In the genomic region with DNA sequence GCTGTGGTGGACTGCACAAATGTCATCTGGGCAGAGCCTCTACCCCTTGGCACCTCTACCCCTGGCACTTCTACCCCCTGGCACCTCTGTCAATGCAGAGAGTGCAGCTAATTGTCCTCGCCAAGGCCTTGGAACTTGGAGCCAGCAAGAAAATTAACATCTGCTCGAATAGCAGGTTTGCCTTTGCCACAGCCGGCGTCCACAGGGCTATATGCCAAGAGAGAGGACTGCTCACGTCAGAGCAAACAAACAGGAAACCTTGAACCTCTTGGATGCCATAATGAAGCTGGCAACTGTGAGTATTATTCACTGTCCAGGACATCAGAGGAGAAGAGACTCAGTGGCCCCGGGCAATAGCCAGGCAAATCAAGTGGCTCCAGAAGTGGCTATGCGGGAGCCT, we compare ENCODE assay signal across 18 mouse cellular contexts. TPM values are rescaled to one million over a fixed set of nuclear protein-coding genes. Genes with fewer than 3 reads are reported as not detected.
DNase-seq lines count a peak whose midpoint lies in the region; ATAC-seq and TF ChIP-seq lines count a peak whose summit lies in the region.
"Had no signal": no experiment of that assay in that cellular context is flagged by ENCODE, and none has a peak within 500 bp of the region (broad histone marks: within the 10 kb centered on the region; RNA-seq: fewer than 3 reads in every experiment).

No protein-coding gene starts in this region.

- no peak for TF ChIP-seq CTCF in midbrain, postnatal 0 days (IDR thresholded peaks at IDR 0.05)
- TF ChIP-seq CTCF in stomach, postnatal 0 days (IDR thresholded peaks at IDR 0.05; ENCODE audit: low read depth) = no peak

- WGBS in hindbrain, embryonic 14.5 days = 76% methylated on average over 7 of the region's 7 CpGs
- 83% methylated on average over 7 of the region's 7 CpGs for WGBS in hindbrain, embryonic 11.5 days
- 72% methylated on average over 7 of the region's 7 CpGs for WGBS in midbrain, postnatal 0 days
- 87% methylated on average over 7 of the region's 7 CpGs for WGBS in midbrain, embryonic 13.5 days
- 60% methylated on average over 7 of the region's 7 CpGs for WGBS in stomach, postnatal 0 days

- H3K36me3 ChIP-seq in hindbrain, embryonic 14.5 days (replicated peaks; ENCODE audit: control insufficient read depth, insufficient read depth) = no peaks in the 10 kb centered on the region
- H3K36me3 ChIP-seq in hindbrain, embryonic 11.5 days (ENCODE audit: control insufficient read depth, insufficient read depth, low read length) = no peaks in the 10 kb centered on the region
- H3K36me3 ChIP-seq in midbrain, postnatal 0 days (ENCODE audit: insufficient read depth, low read length) = no peaks in the 10 kb centered on the region
- no peaks in the 10 kb centered on the region for H3K36me3 ChIP-seq in midbrain, embryonic 13.5 days
- no peaks in the 10 kb centered on the region for H3K36me3 ChIP-seq in stomach, postnatal 0 days (ENCODE audit: control insufficient read depth, insufficient read depth, low read length)
- H3K36me3 ChIP-seq: forebrain, embryonic 12.5 days; hindbrain, embryonic 15.5 days; midbrain, embryonic 15.5 days; stomach, embryonic 15.5 days had no signal

- peak; percentile 86 for DNase-seq in adrenal gland, adult 2 months
- DNase-seq in adrenal gland, postnatal 4 days (ENCODE audit: low spot score in 2 of 2) = no peak
- peak; percentile 25 for DNase-seq in hindbrain, embryonic 14.5 days (ENCODE audit: low spot score)
- no peak for DNase-seq in hindbrain, embryonic 11.5 days (ENCODE audit: low spot score)
- peak; percentile 49 for DNase-seq in midbrain, postnatal 0 days (ENCODE audit: low spot score)
- DNase-seq in stomach, postnatal 0 days (ENCODE audit: low spot score) = peak; percentile 45
- no peak for DNase-seq in heart, postnatal 36 days
- DNase-seq: cerebellum, adult 9-10 months; heart, adult 2 months; kidney, adult 11 months; kidney, postnatal 10 days; spleen, adult 18-20 months had no signal

- TF ChIP-seq EP300 in stomach, postnatal 0 days (optimal IDR thresholded peaks at IDR 0.05) = no peak

- no peak overlapping the region for H3K27ac ChIP-seq in hindbrain, embryonic 14.5 days
- no peak overlapping the region for H3K27ac ChIP-seq in hindbrain, embryonic 11.5 days (ENCODE audit: low read depth, low read length)
- H3K27ac ChIP-seq in midbrain, postnatal 0 days (ENCODE audit: low read depth, low read length) = no peak overlapping the region
- H3K27ac ChIP-seq in midbrain, embryonic 13.5 days = no peak overlapping the region
- no peak overlapping the region for H3K27ac ChIP-seq in stomach, postnatal 0 days (replicated peaks)
- H3K27ac ChIP-seq: forebrain, embryonic 12.5 days; heart, adult 2 months; hindbrain, embryonic 15.5 days; midbrain, embryonic 15.5 days; stomach, embryonic 15.5 days had no signal

- intact Hi-C loops in heart, postnatal 36 days (cut with DNase I) = no loop called here

- no peaks in the 10 kb centered on the region for H3K4me1 ChIP-seq in hindbrain, embryonic 14.5 days (replicated peaks; ENCODE audit: control insufficient read depth, insufficient read depth, low read length)
- no peaks in the 10 kb centered on the region for H3K4me1 ChIP-seq in hindbrain, embryonic 11.5 days (replicated peaks; ENCODE audit: control insufficient read depth, insufficient read depth, low read length)
- H3K4me1 ChIP-seq in midbrain, postnatal 0 days (ENCODE audit: insufficient read depth, low read length) = no peaks in the 10 kb centered on the region
- no peaks in the 10 kb centered on the region for H3K4me1 ChIP-seq in midbrain, embryonic 13.5 days (replicated peaks)
- H3K4me1 ChIP-seq in stomach, postnatal 0 days (replicated peaks; ENCODE audit: control insufficient read depth, insufficient read depth) = no peaks in the 10 kb centered on the region
- H3K4me1 ChIP-seq: forebrain, embryonic 12.5 days; hindbrain, embryonic 15.5 days; midbrain, embryonic 15.5 days; stomach, embryonic 15.5 days had no signal

- no peaks in the 10 kb centered on the region for H3K27me3 ChIP-seq in hindbrain, embryonic 14.5 days (ENCODE audit: control insufficient read depth, insufficient read depth, low read length)
- no peaks in the 10 kb centered on the region for H3K27me3 ChIP-seq in hindbrain, embryonic 11.5 days (ENCODE audit: control insufficient read depth, insufficient read depth, low read length)
- no peaks in the 10 kb centered on the region for H3K27me3 ChIP-seq in midbrain, postnatal 0 days (ENCODE audit: insufficient read depth, low read length)
- no peaks in the 10 kb centered on the region for H3K27me3 ChIP-seq in midbrain, embryonic 13.5 days
- H3K27me3 ChIP-seq in stomach, postnatal 0 days (ENCODE audit: control insufficient read depth, insufficient read depth, low read length) = no peaks in the 10 kb centered on the region
- H3K27me3 ChIP-seq: forebrain, embryonic 12.5 days; hindbrain, embryonic 15.5 days; midbrain, embryonic 15.5 days; stomach, embryonic 15.5 days had no signal

- no peak overlapping the region for H3K9ac ChIP-seq in hindbrain, embryonic 14.5 days
- H3K9ac ChIP-seq in hindbrain, embryonic 11.5 days (ENCODE audit: low read depth, low read length) = no peak overlapping the region
- H3K9ac ChIP-seq in midbrain, postnatal 0 days (replicated peaks; ENCODE audit: low read length, poor library complexity, severe bottlenecking) = no peak overlapping the region
- no peak overlapping the region for H3K9ac ChIP-seq in midbrain, embryonic 13.5 days (replicated peaks)
- no peak overlapping the region for H3K9ac ChIP-seq in stomach, postnatal 0 days (ENCODE audit: low read length)
- H3K9ac ChIP-seq: forebrain, embryonic 12.5 days; hindbrain, embryonic 15.5 days; midbrain, embryonic 15.5 days; stomach, embryonic 15.5 days had no signal

- H3K9me3 ChIP-seq in hindbrain, embryonic 14.5 days (ENCODE audit: control insufficient read depth, low read length) = no peaks in the 10 kb centered on the region
- H3K9me3 ChIP-seq in hindbrain, embryonic 11.5 days (ENCODE audit: control insufficient read depth, low read length) = no peaks in the 10 kb centered on the region
- H3K9me3 ChIP-seq in midbrain, postnatal 0 days (ENCODE audit: low read length) = no peaks in the 10 kb centered on the region
- H3K9me3 ChIP-seq in midbrain, embryonic 13.5 days = no peaks in the 10 kb centered on the region
- H3K9me3 ChIP-seq in stomach, postnatal 0 days (ENCODE audit: control insufficient read depth, low read length) = no peaks in the 10 kb centered on the region
- H3K9me3 ChIP-seq: forebrain, embryonic 12.5 days; hindbrain, embryonic 15.5 days; midbrain, embryonic 15.5 days; stomach, embryonic 15.5 days had no signal

- ATAC-seq in hindbrain, embryonic 14.5 days (ENCODE audit: low FRiP score) = no peak
- no peak for ATAC-seq in hindbrain, embryonic 11.5 days (ENCODE audit: low FRiP score)
- ATAC-seq in midbrain, postnatal 0 days (ENCODE audit: low FRiP score) = no peak
- ATAC-seq in midbrain, embryonic 13.5 days = no peak
- ATAC-seq in stomach, postnatal 0 days (ENCODE audit: low FRiP score, low TSS enrichment) = no peak
- ATAC-seq: midbrain, embryonic 15.5 days had no signal

- no peak overlapping the region for H3K4me2 ChIP-seq in hindbrain, embryonic 14.5 days (replicated peaks)
- H3K4me2 ChIP-seq in hindbrain, embryonic 11.5 days (replicated peaks; ENCODE audit: low read depth, low read length) = no peak overlapping the region
- no peak overlapping the region for H3K4me2 ChIP-seq in midbrain, postnatal 0 days (ENCODE audit: low read depth, low read length, poor library complexity, severe bottlenecking)
- H3K4me2 ChIP-seq in midbrain, embryonic 13.5 days (replicated peaks) = no peak overlapping the region
- H3K4me2 ChIP-seq in stomach, postnatal 0 days (replicated peaks; ENCODE audit: low read depth) = no peak overlapping the region
- H3K4me2 ChIP-seq: forebrain, embryonic 12.5 days; hindbrain, embryonic 15.5 days; midbrain, embryonic 15.5 days; stomach, embryonic 15.5 days had no signal

- H3K4me3 ChIP-seq in hindbrain, embryonic 14.5 days (replicated peaks; ENCODE audit: low read length) = no peak overlapping the region
- H3K4me3 ChIP-seq in hindbrain, embryonic 11.5 days (ENCODE audit: low read depth, low read length) = no peak overlapping the region
- H3K4me3 ChIP-seq in midbrain, postnatal 0 days (ENCODE audit: low read depth, low read length) = no peak overlapping the region
- H3K4me3 ChIP-seq in midbrain, embryonic 13.5 days (replicated peaks) = no peak overlapping the region
- H3K4me3 ChIP-seq in stomach, postnatal 0 days (ENCODE audit: low read depth, low read length) = no peak overlapping the region
- H3K4me3 ChIP-seq: forebrain, embryonic 12.5 days; heart, adult 2 months; hindbrain, embryonic 15.5 days; midbrain, embryonic 15.5 days; stomach, embryonic 15.5 days had no signal

RNA-seq across cellular contexts. Expression of a gene that starts 22.0 kb away (rescaled TPM):
- under 1 TPM in 1 of 2 experiments, not detected in 1; 0.21 TPM for total RNA-seq in adrenal gland, adult 2 months (2021)
- 0.07 TPM in 1 of 2 replicates, not detected in the other for polyA plus RNA-seq in adrenal gland, adult 2 months (2012; rRNA removed)
- 1 to 10 TPM in 1 of 2 experiments, not detected in 1; 2.5 TPM for total RNA-seq in adrenal gland, postnatal 4 days (2021)
- polyA plus RNA-seq in hindbrain, embryonic 14.5 days (2014; fragmentation: Nextera tagmentation; extraction: Ambion mirVana) = not detected in 2 replicates
- polyA plus RNA-seq in hindbrain, embryonic 11.5 days (2014; fragmentation: Nextera tagmentation; extraction: Ambion mirVana) = not detected in 2 replicates
- total RNA-seq in midbrain, postnatal 0 days (2014; rRNA removed) = not detected in 2 replicates
- polyA plus RNA-seq in midbrain, postnatal 0 days (2015; fragmentation: Nextera tagmentation; extraction: Ambion mirVana) = not detected in 2 replicates
- not detected in 2 replicates for polyA plus RNA-seq in midbrain, embryonic 13.5 days (2015; fragmentation: Nextera tagmentation; extraction: Ambion mirVana)
- 12.7 and 14.5 TPM in 2 replicates for polyA plus RNA-seq in stomach, postnatal 0 days (2015; fragmentation: Nextera tagmentation; extraction: Ambion mirVana)
- total RNA-seq in heart, postnatal 36 days (2021) = under 1 TPM; 0.11 to 0.17 TPM
- polyA plus RNA-seq: forebrain, embryonic 12.5 days; hindbrain, embryonic 15.5 days; midbrain, embryonic 15.5 days; neural tube, embryonic 11.5 days had no signal

RNA-seq across cellular contexts. Expression of a gene that starts 34.0 kb away (rescaled TPM):
- 1 to 10 TPM in 1 of 2 experiments, under 1 TPM in 1; 0.78 to 1.2 TPM for total RNA-seq in adrenal gland, adult 2 months (2021)
- polyA plus RNA-seq in adrenal gland, adult 2 months (2012; rRNA removed) = 1.9 and 3.0 TPM in 2 replicates
- total RNA-seq in adrenal gland, postnatal 4 days (2021) = under 1 TPM; 0.23 to 0.45 TPM
- polyA plus RNA-seq in hindbrain, embryonic 14.5 days (2014; fragmentation: Nextera tagmentation; extraction: Ambion mirVana) = 0.26 TPM in 1 of 2 replicates, not detected in the other
- polyA plus RNA-seq in hindbrain, embryonic 11.5 days (2014; fragmentation: Nextera tagmentation; extraction: Ambion mirVana) = 0.03 and 0.06 TPM in 2 replicates
- total RNA-seq in midbrain, postnatal 0 days (2014; rRNA removed) = 0.16 and 0.42 TPM in 2 replicates
- polyA plus RNA-seq in midbrain, postnatal 0 days (2015; fragmentation: Nextera tagmentation; extraction: Ambion mirVana) = 0.39 and 0.80 TPM in 2 replicates
- 0.04 TPM in 1 of 2 replicates, not detected in the other for polyA plus RNA-seq in midbrain, embryonic 13.5 days (2015; fragmentation: Nextera tagmentation; extraction: Ambion mirVana)
- 2.3 and 3.1 TPM in 2 replicates for polyA plus RNA-seq in stomach, postnatal 0 days (2015; fragmentation: Nextera tagmentation; extraction: Ambion mirVana)
- total RNA-seq in heart, postnatal 36 days (2021) = under 1 TPM in 1 of 2 experiments, not detected in 1; 0.27 TPM
- polyA plus RNA-seq: forebrain, embryonic 12.5 days; neural tube, embryonic 11.5 days had no signal

Comparison
In these comparisons a context has a peak if more than half of its experiments do, and no peak if none do; other contexts are left out.
1. DNase-seq: peak in adrenal gland, adult 2 months (single experiment), hindbrain, embryonic 14.5 days (single experiment), midbrain, postnatal 0 days (single experiment) and stomach, postnatal 0 days (single experiment); none in adrenal gland, postnatal 4 days (0 of 2), hindbrain, embryonic 11.5 days (single experiment) and heart, postnatal 36 days (0 of 2).
2. RNA of a gene that starts 22.0 kb away (polyA plus RNA-seq): 12.7 to 14.5 TPM in stomach, postnatal 0 days; not detected in midbrain, postnatal 0 days, 0.07 TPM in adrenal gland, adult 2 months, not detected in hindbrain, embryonic 14.5 days, not detected in hindbrain, embryonic 11.5 days and not detected in midbrain, embryonic 13.5 days; every median in the first group is over 10 times any median in the second.